ENCODE assay signal across 15 mouse cellular contexts in the genomic region with DNA sequence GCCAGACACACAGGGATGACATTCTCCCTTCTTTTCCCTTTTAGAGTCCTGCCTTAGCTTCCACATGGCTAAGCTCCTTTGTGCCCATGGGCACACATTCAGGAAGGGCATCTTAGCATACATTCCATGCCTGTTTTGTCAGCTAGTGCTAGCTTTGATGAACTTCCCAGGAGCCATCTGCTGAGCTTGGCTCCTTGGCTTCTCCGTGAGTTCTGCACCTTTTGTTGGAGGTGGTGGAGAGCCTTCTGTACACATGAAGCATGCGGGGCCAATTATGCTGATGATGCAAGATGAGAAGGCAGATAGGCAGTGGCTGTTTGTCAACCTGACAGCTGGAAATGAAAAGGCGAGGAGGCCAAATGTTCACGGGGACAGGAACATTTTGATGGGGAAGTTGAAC.
DNase-seq lines count a peak whose midpoint lies in the region; ATAC-seq and TF ChIP-seq lines count a peak whose summit lies in the region.
"Had no signal": no experiment of that assay in that cellular context is flagged by ENCODE, and none has a peak within 500 bp of the region (broad histone marks: within the 10 kb centered on the region; RNA-seq: fewer than 3 reads in every experiment).

No protein-coding gene starts in this region.

- peak; percentile 87 for ATAC-seq in forebrain, embryonic 15.5 days (replicated peaks)
- ATAC-seq in midbrain, embryonic 16.5 days, result peak; percentile 49
- ATAC-seq: inflammation-experienced regulatory T-cells, adult 6 months had no signal

- no peak overlapping the region for H3K4me2 ChIP-seq in forebrain, embryonic 15.5 days (replicated peaks)
- H3K4me2 ChIP-seq in midbrain, embryonic 16.5 days (ENCODE audit: low read length), result no peak overlapping the region
- H3K4me2 ChIP-seq: heart, embryonic 15.5 days; lung, embryonic 14.5 days; neural tube, embryonic 13.5 days had no signal

- no peak for TF ChIP-seq POLR2A in cerebellum, adult 2 months (IDR thresholded peaks at IDR 0.05; ENCODE audit: borderline replicate concordance, insufficient read depth, low read length)

- DNase-seq in heart, adult 11 months, result peak; percentile 73
- DNase-seq in heart, postnatal 4 days, result no peak
- peak; percentile 56 to 77 for DNase-seq in cerebellum, adult 2 months
- DNase-seq in c-Kit-positive CD71-positive TER-119-positive erythroid progenitor cells, embryonic 14.5 days (ENCODE audit: low spot score), result no peak
- DNase-seq in left cerebral cortex, adult 11 months (ENCODE audit: low spot score), result no peak
- DNase-seq in layer of hippocampus, adult 8-10 months (ENCODE audit: low spot score in 2 of 2), result no peak
- DNase-seq: adrenal gland, postnatal 36 days; B cell, adult 2 months; lung, embryonic 14.5 days had no signal

- no peak for TF ChIP-seq CTCF in cerebellum, adult 2 months (IDR thresholded peaks at IDR 0.05; ENCODE audit: borderline replicate concordance, insufficient read depth, low read depth, low read length)

- no peaks in the 10 kb centered on the region for H3K9me3 ChIP-seq in forebrain, embryonic 15.5 days
- no peaks in the 10 kb centered on the region for H3K9me3 ChIP-seq in midbrain, embryonic 16.5 days (replicated peaks; ENCODE audit: control insufficient read depth, low read length, poor library complexity, severe bottlenecking)
- H3K9me3 ChIP-seq: heart, embryonic 15.5 days; neural tube, embryonic 13.5 days had no signal

- no peaks in the 10 kb centered on the region for H3K27me3 ChIP-seq in cerebellum, adult 2 months (ENCODE audit: control insufficient read depth, insufficient read depth, low read length)
- H3K27me3 ChIP-seq in forebrain, embryonic 15.5 days, result no peaks in the 10 kb centered on the region
- no peaks in the 10 kb centered on the region for H3K27me3 ChIP-seq in midbrain, embryonic 16.5 days (ENCODE audit: control insufficient read depth, insufficient read depth, low read depth, low read length)
- H3K27me3 ChIP-seq: heart, embryonic 15.5 days; neural tube, embryonic 13.5 days had no signal

- no peak overlapping the region for H3K4me3 ChIP-seq in cerebellum, adult 2 months (replicated peaks; ENCODE audit: insufficient read depth, low read depth, low read length)
- no peak overlapping the region for H3K4me3 ChIP-seq in forebrain, embryonic 15.5 days
- H3K4me3 ChIP-seq in midbrain, embryonic 16.5 days (ENCODE audit: low read depth, low read length), result no peak overlapping the region
- H3K4me3 ChIP-seq: heart, embryonic 15.5 days; neural tube, embryonic 13.5 days had no signal

- H3K4me1 ChIP-seq in cerebellum, adult 2 months (ENCODE audit: control insufficient read depth, insufficient read depth, low read length), result peaks cover 8% of the 10 kb centered on the region; the same call in 1 of the 2 replicates
- H3K4me1 ChIP-seq in forebrain, embryonic 15.5 days, result peaks cover 16% of the 10 kb centered on the region; the same call in 1 of the 2 replicates
- no peaks in the 10 kb centered on the region for H3K4me1 ChIP-seq in midbrain, embryonic 16.5 days (ENCODE audit: control insufficient read depth, insufficient read depth, low read length)
- H3K4me1 ChIP-seq: heart, embryonic 15.5 days; neural tube, embryonic 13.5 days had no signal

- no peak overlapping the region for H3K9ac ChIP-seq in forebrain, embryonic 15.5 days (replicated peaks)
- H3K9ac ChIP-seq in midbrain, embryonic 16.5 days (ENCODE audit: low read depth, low read length), result no peak overlapping the region
- H3K9ac ChIP-seq: heart, embryonic 15.5 days; lung, embryonic 14.5 days; neural tube, embryonic 13.5 days had no signal

- no peak overlapping the region for H3K27ac ChIP-seq in cerebellum, adult 2 months (ENCODE audit: insufficient read depth, low read length)
- no peak overlapping the region; the same call in 1 of the 2 replicates for H3K27ac ChIP-seq in forebrain, embryonic 15.5 days (replicated peaks)
- H3K27ac ChIP-seq in midbrain, embryonic 16.5 days (ENCODE audit: low read length), result peak overlapping the region; percentile 10; the same call in 1 of the 2 replicates
- H3K27ac ChIP-seq: heart, embryonic 15.5 days; kidney, postnatal 0 days; neural tube, embryonic 13.5 days had no signal

- WGBS in cerebellum, adult 2 months, result 11% methylated on average over 4 of the region's 4 CpGs
- 24% methylated on average over 4 of the region's 4 CpGs for WGBS in forebrain, embryonic 15.5 days
- WGBS in midbrain, embryonic 16.5 days, result 34% methylated on average over 4 of the region's 4 CpGs

- no peaks in the 10 kb centered on the region for H3K36me3 ChIP-seq in forebrain, embryonic 15.5 days
- no peaks in the 10 kb centered on the region for H3K36me3 ChIP-seq in midbrain, embryonic 16.5 days (ENCODE audit: control insufficient read depth, insufficient read depth, low read length)
- H3K36me3 ChIP-seq: heart, embryonic 15.5 days; neural tube, embryonic 13.5 days had no signal

Comparison
In these comparisons a context has a peak if more than half of its experiments do, and no peak if none do; other contexts are left out.
1. DNase-seq: peak in heart, adult 11 months (single experiment) and cerebellum, adult 2 months (2 of 2); none in heart, postnatal 4 days (single experiment), c-Kit-positive CD71-positive TER-119-positive erythroid progenitor cells, embryonic 14.5 days (single experiment), left cerebral cortex, adult 11 months (single experiment) and layer of hippocampus, adult 8-10 months (0 of 2).